Mouse (Mus musculus) C2C12 (cell line): ENCODE data around the gene Ppp1r1b. TPM values are rescaled to one million over a fixed set of nuclear protein-coding genes. Genes with fewer than 3 reads are reported as not detected.

ENCODE experiments used
- H3K27me3 ChIP-seq: one replicate; pipeline ENCODE4 v1.6.1; 2011; ENCODE audit not compliant: control insufficient read depth, insufficient read depth, insufficient read length
- H3K36me3 ChIP-seq: one replicate; pipeline ENCODE4 v1.6.1; 2011; ENCODE audit not compliant: control insufficient read depth, insufficient read depth
- H3K4me3 ChIP-seq: one replicate; pipeline ENCODE4 v1.5.1; 2011; ENCODE audit warnings: mild to moderate bottlenecking, control low read depth; ENCODE audit not compliant: poor library complexity, insufficient read depth, severe bottlenecking
- H3K79me2 ChIP-seq: one replicate; pipeline ENCODE4 v1.6.1; 2011; ENCODE audit not compliant: control insufficient read depth, insufficient read depth
- H3K79me3 ChIP-seq: one replicate; pipeline ENCODE4 v1.6.1; 2011; ENCODE audit warnings: low read depth, control low read depth
- H3ac ChIP-seq: one replicate; pipeline ENCODE3; 2011; ENCODE audit warnings: low read depth; ENCODE audit not compliant: control insufficient read depth, insufficient read length
- CEBPB ChIP-seq: IDR thresholded peaks from one replicate; pipeline ENCODE4 v1.6.1; 2011; ENCODE audit warnings: low read depth, mild to moderate bottlenecking, control low read depth, moderate library complexity
- CTCF ChIP-seq: IDR thresholded peaks from one replicate; pipeline ENCODE4 v1.5.1; 2011; ENCODE audit not compliant: control insufficient read depth, insufficient read depth, insufficient read length
- FOSL1 ChIP-seq: IDR thresholded peaks from one replicate; pipeline ENCODE4 v1.8.0; 2011; ENCODE audit warnings: mild to moderate bottlenecking, low read length; ENCODE audit not compliant: poor library complexity, insufficient read depth, severe bottlenecking
- MAX ChIP-seq: IDR thresholded peaks from one replicate; pipeline ENCODE4 v1.6.1; 2011; ENCODE audit warnings: mild to moderate bottlenecking, control low read depth
- MYOD1 ChIP-seq: IDR thresholded peaks from one replicate; pipeline ENCODE4 v1.6.1; 2011; ENCODE audit warnings: low read depth; ENCODE audit not compliant: control insufficient read depth, insufficient read length
- MYOG ChIP-seq: IDR thresholded peaks from one replicate; pipeline ENCODE4 v1.6.1; 2011; ENCODE audit not compliant: control insufficient read depth, insufficient read length; ENCODE audit errors: extremely low read depth
- USF1 ChIP-seq: IDR thresholded peaks from one replicate; pipeline ENCODE4 v1.6.1; 2011; ENCODE audit warnings: low read depth, mild to moderate bottlenecking, control low read depth, moderate library complexity
- polyA plus RNA-seq: library from polyadenylated mRNA; unstranded; fragments of >200 nt; fragmentation: generic; extraction: Trizol; gene quantifications from one replicate; pipeline ENCODE4 v1.2.1, GENCODE M21; 2012; ENCODE audit warnings: missing spikeins

Gene Ppp1r1b
- polyA plus RNA-seq, 1 experiment: 0.28 TPM

- Histone ChIP-seq H3ac (no peak overlapping the region), H3K4me3 (no peak overlapping the region), H3K36me3 (no peaks in the 10 kb centered on the region), H3K27me3 (peaks cover 91% of the 10 kb centered on the region), H3K79me3 (no peaks in the 10 kb centered on the region), H3K79me2 (no peaks in the 10 kb centered on the region)
- TF ChIP-seq CEBPB (no peak), MYOD1 (no peak)
Observed at GRCm38 (mm10) chr11:98319120-98319519, 29.1 kb upstream of the Ppp1r1b start.

GRCm38 (mm10) chr11:98319544-98319943 lies 28.7 kb upstream of the Ppp1r1b start:
- Histone ChIP-seq H3ac (no peak overlapping the region), H3K79me2 (no peaks in the 10 kb centered on the region), H3K79me3 (no peaks in the 10 kb centered on the region), H3K36me3 (no peaks in the 10 kb centered on the region), H3K4me3 (no peak overlapping the region), H3K27me3 (peaks cover 91% of the 10 kb centered on the region)
- no peak for TF ChIP-seq FOSL1
- no peak for TF ChIP-seq CTCF

- H3K79me3 ChIP-seq: no peaks in the 10 kb centered on the region
- no peaks in the 10 kb centered on the region for H3K79me2 ChIP-seq
- no peak for TF ChIP-seq CEBPB
- no peak for TF ChIP-seq MAX
- TF ChIP-seq FOSL1: no peak
- no peak for TF ChIP-seq CTCF
- TF ChIP-seq MYOG: no peak
- no peak for TF ChIP-seq MYOD1
- no peak for TF ChIP-seq USF1
- H3K4me3 ChIP-seq: no peak overlapping the region
- H3ac ChIP-seq: no peak overlapping the region
- peaks cover 92% of the 10 kb centered on the region for H3K27me3 ChIP-seq
- H3K36me3 ChIP-seq: no peaks in the 10 kb centered on the region
Observed at GRCm38 (mm10) chr11:98319944-98320343, 28.3 kb upstream of the Ppp1r1b start.

GRCm38 (mm10) chr11:98320381-98320780 lies 27.8 kb upstream of the Ppp1r1b start:
- H3K79me2 ChIP-seq: no peaks in the 10 kb centered on the region
- no peak overlapping the region for H3K4me3 ChIP-seq
- H3K79me3 ChIP-seq: no peaks in the 10 kb centered on the region
- H3ac ChIP-seq: no peak overlapping the region
- H3K27me3 ChIP-seq: peaks cover 92% of the 10 kb centered on the region
- no peak for TF ChIP-seq MAX
- no peak for TF ChIP-seq MYOD1
- TF ChIP-seq USF1: no peak
- TF ChIP-seq CEBPB: no peak
- no peaks in the 10 kb centered on the region for H3K36me3 ChIP-seq

- no peaks in the 10 kb centered on the region for H3K36me3 ChIP-seq
- H3K27me3 ChIP-seq: peaks cover 92% of the 10 kb centered on the region
- H3K79me2 ChIP-seq: no peaks in the 10 kb centered on the region
- H3K79me3 ChIP-seq: no peaks in the 10 kb centered on the region
- no peak for TF ChIP-seq FOSL1
- no peak for TF ChIP-seq CTCF
- no peak for TF ChIP-seq MAX
- no peak for TF ChIP-seq USF1
- TF ChIP-seq CEBPB: no peak
- no peak for TF ChIP-seq MYOD1
- no peak for TF ChIP-seq MYOG
- no peak overlapping the region for H3K4me3 ChIP-seq
- H3ac ChIP-seq: no peak overlapping the region
Observed at GRCm38 (mm10) chr11:98320806-98321676, 27.2 kb upstream of the Ppp1r1b start.

- Histone ChIP-seq H3K27me3 (peaks cover 91% of the 10 kb centered on the region), H3K36me3 (no peaks in the 10 kb centered on the region)
Observed at GRCm38 (mm10) chr11:98321677-98322003, 26.6 kb upstream of the Ppp1r1b start.

More at GRCm38 (mm10) chr11:98321677-98322003, 26.6 kb upstream of the Ppp1r1b start:
- no peaks in the 10 kb centered on the region for H3K79me3 ChIP-seq
- H3ac ChIP-seq: no peak overlapping the region
- no peak overlapping the region for H3K4me3 ChIP-seq
- no peaks in the 10 kb centered on the region for H3K79me2 ChIP-seq
- TF ChIP-seq CTCF (no peak), FOSL1 (no peak), CEBPB (no peak), MAX (no peak), USF1 (no peak), MYOD1 (no peak), MYOG (no peak)
